Mouse (Mus musculus): ENCODE data around the gene Fga.

The Fga gene

GRCm38 (mm10) chr3:83025475-83026301, at the start of gene Fga:
Gene Fga, plus strand, starts transcription at chr3:83026076.
- no peak for DNase-seq (ENCODE audit: low read depth, low spot score)

- DNase-seq (ENCODE audit: low read depth, low spot score), result no peak
Observed at GRCm38 (mm10) chr3:82980818-82981217, 45.1 kb upstream of the Fga start.

- DNase-seq (ENCODE audit: low read depth, low spot score), result no peak
Observed at GRCm38 (mm10) chr3:82981861-82982260, 44.0 kb upstream of the Fga start.

GRCm38 (mm10) chr3:82984840-82985239, 41.0 kb upstream of the Fga start:
- DNase-seq (ENCODE audit: low read depth, low spot score), result peak; percentile 7

GRCm38 (mm10) chr3:82991963-82992362, 33.9 kb upstream of the Fga start:
- DNase-seq (ENCODE audit: low read depth, low spot score), result no peak

- DNase-seq (ENCODE audit: low read depth, low spot score), result no peak
Observed at GRCm38 (mm10) chr3:82992956-82993355, 32.9 kb upstream of the Fga start.

GRCm38 (mm10) chr3:82995368-82995767, 30.5 kb upstream of the Fga start:
- DNase-seq (ENCODE audit: low read depth, low spot score), result no peak

- DNase-seq (ENCODE audit: low read depth, low spot score), result no peak
Observed at GRCm38 (mm10) chr3:82996656-82997055, 29.2 kb upstream of the Fga start.

GRCm38 (mm10) chr3:82998772-82999463, 27.0 kb upstream of the Fga start:
- peak; percentile 77 for DNase-seq (ENCODE audit: low read depth, low spot score)

- DNase-seq (ENCODE audit: low read depth, low spot score), result no peak
Observed at GRCm38 (mm10) chr3:82999995-83000394, 25.9 kb upstream of the Fga start.

- DNase-seq (ENCODE audit: low read depth, low spot score), result peak; percentile 61
Observed at GRCm38 (mm10) chr3:83002191-83002590, 23.7 kb upstream of the Fga start.

- DNase-seq (ENCODE audit: low read depth, low spot score), result no peak
Observed at GRCm38 (mm10) chr3:83003068-83003467, 22.8 kb upstream of the Fga start.

GRCm38 (mm10) chr3:83004801-83005200, 21.1 kb upstream of the Fga start:
- no peak for DNase-seq (ENCODE audit: low read depth, low spot score)

- DNase-seq (ENCODE audit: low read depth, low spot score), result no peak
Observed at GRCm38 (mm10) chr3:83007557-83007956, 18.3 kb upstream of the Fga start, which contains the start of gene Fgg. Gene Fgg, plus strand, starts transcription at chr3:83007724.

- no peak for DNase-seq (ENCODE audit: low read depth, low spot score)
Observed at GRCm38 (mm10) chr3:83010291-83010690, 15.6 kb upstream of the Fga start.

- DNase-seq (ENCODE audit: low read depth, low spot score), result no peak
Observed at GRCm38 (mm10) chr3:83011136-83011535, 14.7 kb upstream of the Fga start.

- no peak for DNase-seq (ENCODE audit: low read depth, low spot score)
Observed at GRCm38 (mm10) chr3:83011565-83011964, 14.3 kb upstream of the Fga start.

- no peak for DNase-seq (ENCODE audit: low read depth, low spot score)
Observed at GRCm38 (mm10) chr3:83012636-83013035, 13.2 kb upstream of the Fga start.

- no peak for DNase-seq (ENCODE audit: low read depth, low spot score)
Observed at GRCm38 (mm10) chr3:83013951-83014350, 11.9 kb upstream of the Fga start.

- DNase-seq (ENCODE audit: low read depth, low spot score), result no peak
Observed at GRCm38 (mm10) chr3:83016236-83016635, 9.6 kb upstream of the Fga start.

GRCm38 (mm10) chr3:83020387-83020786, 5.5 kb upstream of the Fga start:
- DNase-seq (ENCODE audit: low read depth, low spot score), result no peak

GRCm38 (mm10) chr3:83021176-83021575, 4.7 kb upstream of the Fga start:
- no peak for DNase-seq (ENCODE audit: low read depth, low spot score)

- no peak for DNase-seq (ENCODE audit: low read depth, low spot score)
Observed at GRCm38 (mm10) chr3:83025036-83025435, 840 bp upstream of the Fga start.
